Mouse (Mus musculus) ES-E14 (cell line): ENCODE data around the gene Klkb1. TPM values are rescaled to one million over a fixed set of nuclear protein-coding genes. Genes with fewer than 3 reads are reported as not detected.

Experiments used
- DNase-seq: peaks from one replicate; pipeline ENCODE4 v3.0.0-alpha.2; 2013; ENCODE audit warnings: low read depth, low spot score
- H3K27ac ChIP-seq: 2 replicates; pipeline ENCODE4 v1.5.1; 2012; ENCODE audit warnings: low read depth, mild to moderate bottlenecking, low read length, moderate library complexity, mixed read lengths; ENCODE audit not compliant: poor library complexity, insufficient read depth, severe bottlenecking
- H3K36me3 ChIP-seq: 2 replicates; pipeline ENCODE4 v1.6.1; 2012; ENCODE audit warnings: mild to moderate bottlenecking, low read length, moderate library complexity, mixed read lengths; ENCODE audit not compliant: control insufficient read depth, poor library complexity, insufficient read depth, severe bottlenecking
- H3K4me1 ChIP-seq, 2 experiments: fragments of 150-350 bp in 1 of 2; sonication (generic) in 1 of 2; 2 replicates each; pipeline ENCODE4 v1.6.1; 2012; ENCODE audit warnings: low read length in 2 of 2, mild to moderate bottlenecking in 1 of 2, mixed read lengths in 1 of 2; ENCODE audit not compliant: control insufficient read depth in 2 of 2, insufficient read depth in 2 of 2, poor library complexity in 1 of 2
- H3K4me3 ChIP-seq, 2 experiments: fragments of 150-350 bp in 1 of 2; sonication (generic) in 1 of 2; 2 replicates each; pipeline ENCODE4 v1.5.1; 2012; ENCODE audit warnings: low read length in 2 of 2, low read depth in 1 of 2, mild to moderate bottlenecking in 1 of 2, mixed read lengths in 1 of 2; ENCODE audit not compliant: insufficient read depth in 1 of 2, poor library complexity in 1 of 2, severe bottlenecking in 1 of 2
- H3K9ac ChIP-seq: 2 replicates; pipeline ENCODE4 v1.6.1; 2012; ENCODE audit warnings: low read depth, mild to moderate bottlenecking, low read length, mixed read lengths; ENCODE audit not compliant: poor library complexity, insufficient read depth, severe bottlenecking
- H3K9me3 ChIP-seq: fragments of 150-350 bp; sonication (generic); 2 replicates; pipeline ENCODE4 v1.6.1; 2012; ENCODE audit warnings: low read depth, mild to moderate bottlenecking, low read length; ENCODE audit not compliant: control insufficient read depth, insufficient read depth
- CHD2 ChIP-seq: IDR thresholded peaks from 2 replicates; pipeline ENCODE4 v1.6.1; 2014; ENCODE audit warnings: mild to moderate bottlenecking, low read depth, low read length, inconsistent platforms
- HCFC1 ChIP-seq: IDR thresholded peaks from 2 replicates; pipeline ENCODE4 v1.6.1; 2012; ENCODE audit warnings: low read length, inconsistent platforms, borderline replicate concordance; ENCODE audit not compliant: insufficient read depth
- MAFK ChIP-seq: IDR thresholded peaks from 2 replicates; pipeline ENCODE4 v1.6.1; 2014; ENCODE audit warnings: mild to moderate bottlenecking, low read depth, low read length, inconsistent platforms; ENCODE audit not compliant: insufficient read depth
- ZC3H11A ChIP-seq: IDR thresholded peaks from 2 replicates; pipeline ENCODE4 v1.6.1; 2012; ENCODE audit warnings: low read depth, mild to moderate bottlenecking, inconsistent platforms, low read length, borderline replicate concordance
- ZNF384 ChIP-seq: IDR thresholded peaks from 2 replicates; pipeline ENCODE4 v1.6.1; 2012; ENCODE audit warnings: low read depth, low read length, inconsistent platforms
- in situ Hi-C, 2 experiments: fragments of 600-800 bp; cut with MboI; formaldehyde crosslinking; loops; one replicate each; pipeline ENCODE4 v1.15.1; 2025; ENCODE audit warnings: low sequenced_read_pairs in 2 of 2, inconsistent platforms in 1 of 2; ENCODE audit not compliant: unreplicated experiment in 2 of 2
- total RNA-seq: library from RNA; depleted of rRNA; stranded (reverse); fragments of 300-350 nt; gene quantifications from 2 replicates; pipeline ENCODE4 v1.2.3, GENCODE M21; 2012

Klkb1 gene
- total RNA-seq, 1 experiment, result not detected

DNA sequence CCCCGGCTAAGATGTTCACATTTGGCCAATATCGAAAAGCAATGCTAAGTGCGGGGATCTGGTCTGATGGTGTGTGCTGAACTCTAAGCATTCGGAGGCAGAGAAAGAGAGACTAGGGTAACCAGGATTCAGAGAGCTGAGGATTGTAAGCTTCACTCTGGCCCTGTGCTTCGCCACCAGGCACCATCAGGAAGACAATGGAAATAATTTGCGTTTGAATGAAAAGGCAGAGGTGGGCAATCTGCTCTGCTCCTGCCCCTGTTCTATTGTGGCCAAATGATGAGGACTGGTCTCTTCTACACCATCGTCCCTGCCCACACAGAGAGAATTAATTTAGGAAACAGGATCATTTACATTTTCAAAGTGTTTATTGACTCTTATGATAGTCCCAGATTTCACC is 48.4 kb downstream of the Klkb1 start:
- no peak overlapping the region for H3K4me3 ChIP-seq
- in situ Hi-C loops, result no loop called here
- no peak overlapping the region for H3K27ac ChIP-seq
- no peak for TF ChIP-seq MAFK
- no peak for TF ChIP-seq CHD2
- no peak for TF ChIP-seq HCFC1
- no peak for TF ChIP-seq ZNF384
- TF ChIP-seq ZC3H11A, result no peak
- peaks cover 9 to 10% of the 10 kb centered on the region in 2 experiments; a peak in 3 of 4 replicates for H3K4me1 ChIP-seq
- no peaks in the 10 kb centered on the region for H3K36me3 ChIP-seq
- DNase-seq, result no peak
- H3K9ac ChIP-seq, result no peak overlapping the region
- H3K9me3 ChIP-seq, result no peaks in the 10 kb centered on the region

DNA sequence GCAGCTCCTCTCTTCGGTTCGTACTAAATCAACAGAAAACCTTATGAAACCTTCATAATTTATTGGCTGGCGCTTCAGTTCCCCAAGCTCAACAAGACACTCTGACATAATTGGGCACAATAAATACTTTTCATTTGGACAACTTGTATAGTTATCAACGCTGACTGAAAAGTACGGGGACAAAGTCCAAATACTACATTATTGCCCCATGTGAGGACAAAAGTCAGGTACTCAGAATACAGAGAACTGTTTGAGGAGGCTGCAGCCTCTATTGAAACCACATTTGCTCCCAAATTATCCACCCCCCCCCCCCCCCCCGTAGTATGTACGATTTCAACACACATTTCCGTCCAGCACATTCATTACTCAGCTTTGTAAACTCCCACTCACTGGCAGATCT is 55.3 kb downstream of the Klkb1 start:
- no peak for DNase-seq
- Histone ChIP-seq H3K9me3 (no peaks in the 10 kb centered on the region), H3K4me1 (peaks cover 7 to 8% of the 10 kb centered on the region in 2 experiments; a peak in 2 of 4 replicates), H3K4me3 (no peak overlapping the region), H3K36me3 (no peaks in the 10 kb centered on the region), H3K9ac (no peak overlapping the region), H3K27ac (no peak overlapping the region)
- TF ChIP-seq ZNF384 (no peak), CHD2 (no peak), MAFK (no peak), ZC3H11A (no peak)
- in situ Hi-C loops, result loop anchor here in 1 of 2 experiments (5.0 kb wide), 1 partner anchor 187 kb away; no protein-coding TSS in a partner anchor

DNA sequence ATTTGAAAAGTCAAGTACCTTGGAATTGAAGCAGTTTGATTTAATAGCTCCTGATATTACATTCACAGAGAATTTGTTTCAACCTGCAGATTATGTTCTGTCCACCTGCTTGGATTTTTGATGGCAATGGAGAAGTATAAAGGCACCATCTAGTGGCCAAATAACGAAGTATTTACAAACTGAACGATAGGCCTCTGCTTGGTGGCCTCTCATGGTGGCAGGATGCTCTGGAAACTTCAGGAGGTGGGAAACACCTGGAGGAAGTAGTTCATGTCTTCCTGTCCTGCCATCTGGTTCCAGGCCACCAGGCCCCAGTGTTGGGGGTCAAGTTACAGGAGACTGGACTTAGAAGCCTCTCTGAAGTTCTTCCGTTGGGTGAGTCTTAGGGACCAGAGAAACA is 56.4 kb downstream of the Klkb1 start:
- H3K9ac ChIP-seq, result no peak overlapping the region
- in situ Hi-C loops, result loop anchor here in 1 of 2 experiments (5.0 kb wide), 1 partner anchor 186 kb away; no protein-coding TSS in a partner anchor
- H3K4me1 ChIP-seq, result peaks cover 11 to 12% of the 10 kb centered on the region in 2 experiments
- no peak overlapping the region for H3K4me3 ChIP-seq
- no peaks in the 10 kb centered on the region for H3K9me3 ChIP-seq
- no peak overlapping the region for H3K27ac ChIP-seq
- H3K36me3 ChIP-seq, result no peaks in the 10 kb centered on the region
- DNase-seq, result peak; percentile 17
- TF ChIP-seq ZC3H11A, result peak; percentile 65
- TF ChIP-seq HCFC1, result no peak

DNA sequence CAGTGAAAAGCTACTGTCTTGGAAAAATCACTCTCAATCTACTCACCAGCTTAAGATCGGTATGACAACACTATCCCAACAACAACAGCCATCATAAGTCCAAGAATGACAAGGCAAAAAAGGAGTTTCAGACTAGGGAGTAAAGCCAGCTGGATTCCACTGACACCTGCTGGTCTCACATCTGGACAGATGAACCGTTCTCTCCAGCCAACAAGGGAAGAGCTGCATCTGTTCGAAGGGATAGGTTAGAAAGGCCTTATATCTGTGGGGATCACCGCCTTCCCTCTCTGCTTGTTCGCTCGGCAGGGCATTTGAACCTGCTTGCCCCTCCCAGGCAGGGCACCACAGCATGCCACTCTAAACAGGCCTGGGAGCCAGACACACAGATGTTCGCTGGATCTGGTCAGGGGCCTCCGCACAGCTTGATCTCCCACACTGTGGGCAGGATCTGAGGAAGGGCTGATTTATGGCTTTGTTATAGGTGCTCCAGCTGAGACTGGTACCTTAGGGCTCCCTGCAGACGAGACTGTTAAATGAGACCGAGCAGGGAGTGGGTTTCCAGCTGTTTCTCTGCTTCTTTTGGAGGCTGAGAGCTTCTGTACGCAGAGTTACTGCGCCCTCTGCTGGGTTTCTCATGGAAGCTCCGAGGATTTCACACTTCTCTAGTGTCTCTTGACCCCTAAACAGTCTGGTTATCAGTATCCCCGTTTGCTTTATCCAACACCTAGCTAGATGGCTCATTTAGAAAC is 58.3 kb downstream of the Klkb1 start:
- in situ Hi-C loops, result loop anchor here in 1 of 2 experiments (5.0 kb wide), 1 partner anchor 184 kb away; no protein-coding TSS in a partner anchor
- Histone ChIP-seq H3K27ac (no peak overlapping the region), H3K4me3 (peak overlapping the region; percentile 18 to 43; a peak in 3 of 4 replicates), H3K36me3 (no peaks in the 10 kb centered on the region), H3K9me3 (no peaks in the 10 kb centered on the region), H3K9ac (peak overlapping the region; percentile 49; the same call in 1 of the 2 replicates), H3K4me1 (peaks cover 12 to 19% of the 10 kb centered on the region in 2 experiments)
- TF ChIP-seq ZC3H11A, result peak; percentile 98
- no peak for TF ChIP-seq ZNF384
- TF ChIP-seq MAFK, result peak; percentile 70
- peak; percentile 74 for DNase-seq

DNA sequence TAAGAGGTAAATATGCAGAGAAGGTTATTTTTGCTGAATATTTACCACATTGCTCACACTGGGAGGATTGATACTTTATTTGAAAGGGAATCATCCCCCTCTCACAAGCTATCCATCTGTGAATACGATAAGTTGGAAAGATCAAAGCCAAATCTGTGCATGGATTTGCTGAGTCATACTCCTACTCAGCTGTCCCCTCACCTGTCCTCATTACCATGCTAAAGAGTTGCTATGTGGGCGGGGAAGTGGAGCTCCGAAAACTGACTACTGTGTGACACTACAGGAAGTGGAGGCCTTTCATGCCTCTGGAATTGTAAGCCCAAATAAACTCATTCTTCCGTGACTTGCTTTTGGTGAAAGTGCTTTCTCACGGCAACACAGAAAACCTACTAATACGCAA is 59.4 kb downstream of the Klkb1 start:
- H3K4me3 ChIP-seq, result no peak overlapping the region
- no peaks in the 10 kb centered on the region for H3K9me3 ChIP-seq
- DNase-seq, result peak; percentile 25
- H3K27ac ChIP-seq, result no peak overlapping the region
- no peak overlapping the region for H3K9ac ChIP-seq
- TF ChIP-seq ZC3H11A (no peak), MAFK (peak; percentile 94)
- peaks cover 12 to 19% of the 10 kb centered on the region in 2 experiments for H3K4me1 ChIP-seq
- no peaks in the 10 kb centered on the region for H3K36me3 ChIP-seq
- in situ Hi-C loops, result loop anchor here in 1 of 2 experiments (5.0 kb wide), 1 partner anchor 183 kb away; no protein-coding TSS in a partner anchor
